Mouse (Mus musculus): ENCODE results near the gene Wipf3. TPM values are rescaled to one million over a fixed set of nuclear protein-coding genes. Genes with fewer than 3 reads are reported as not detected.

Wipf3 gene
- polyA plus RNA-seq, 1 experiment from 2014 or later, result 1.9 TPM

GRCm38 (mm10) chr6:54540252-54540887, 111.0 kb downstream of the Wipf3 start:
- Histone ChIP-seq H3K27ac (ENCODE audit: low read depth) (no peak overlapping the region), H3K4me1 (ENCODE audit: insufficient read depth) (no peaks in the 10 kb centered on the region), H3K27me3 (ENCODE audit: insufficient read depth, low read length) (no peaks in the 10 kb centered on the region), H3K4me2 (no peak overlapping the region), H3K9me3 (ENCODE audit: low read depth, low read length) (no peaks in the 10 kb centered on the region), H3K36me3 (ENCODE audit: insufficient read depth) (no peaks in the 10 kb centered on the region), H3K9ac (no peak overlapping the region), H3K4me3 (ENCODE audit: low read depth, low read length) (no peak overlapping the region)
- DNase-seq (no peak), ATAC-seq (ENCODE audit: insufficient read depth) (no peak)
- 71% methylated on average over 9 of the region's 9 CpGs for WGBS
- TF ChIP-seq CTCF (IDR thresholded peaks at IDR 0.05; ENCODE audit: low read depth), result no peak

GRCm38 (mm10) chr6:54542836-54543235, 113.4 kb downstream of the Wipf3 start:
- H3K36me3 ChIP-seq (ENCODE audit: insufficient read depth), result no peaks in the 10 kb centered on the region
- no peak overlapping the region for H3K4me2 ChIP-seq
- no peaks in the 10 kb centered on the region for H3K4me1 ChIP-seq (ENCODE audit: insufficient read depth)
- ATAC-seq (ENCODE audit: insufficient read depth), result no peak
- H3K9ac ChIP-seq, result no peak overlapping the region
- H3K27ac ChIP-seq (ENCODE audit: low read depth), result no peak overlapping the region
- no peak overlapping the region for H3K4me3 ChIP-seq (ENCODE audit: low read depth, low read length)
- whole genome bisulfite sequencing, result 73% methylated on average over 7 of the region's 7 CpGs
- TF ChIP-seq CTCF (IDR thresholded peaks at IDR 0.05; ENCODE audit: low read depth), result no peak
- H3K27me3 ChIP-seq (ENCODE audit: insufficient read depth, low read length), result no peaks in the 10 kb centered on the region
- H3K9me3 ChIP-seq (ENCODE audit: low read depth, low read length), result no peaks in the 10 kb centered on the region
- DNase-seq, result no peak

GRCm38 (mm10) chr6:54543646-54544045, 114.2 kb downstream of the Wipf3 start:
- no peaks in the 10 kb centered on the region for H3K36me3 ChIP-seq (ENCODE audit: insufficient read depth)
- H3K9me3 ChIP-seq (ENCODE audit: low read depth, low read length), result no peaks in the 10 kb centered on the region
- no peak for TF ChIP-seq CTCF (IDR thresholded peaks at IDR 0.05; ENCODE audit: low read depth)
- no peak overlapping the region for H3K4me2 ChIP-seq
- ATAC-seq (ENCODE audit: insufficient read depth) (no peak), DNase-seq (no peak)
- H3K4me3 ChIP-seq (ENCODE audit: low read depth, low read length), result no peak overlapping the region
- no peak overlapping the region for H3K9ac ChIP-seq
- no peaks in the 10 kb centered on the region for H3K27me3 ChIP-seq (ENCODE audit: insufficient read depth, low read length)
- H3K27ac ChIP-seq (ENCODE audit: low read depth), result no peak overlapping the region
- H3K4me1 ChIP-seq (ENCODE audit: insufficient read depth), result no peaks in the 10 kb centered on the region; the same call in 1 of the 2 replicates
- WGBS, result 72% methylated on average over 2 of the region's 2 CpGs

- no peak overlapping the region for H3K9ac ChIP-seq
- no peaks in the 10 kb centered on the region for H3K36me3 ChIP-seq (ENCODE audit: insufficient read depth)
- no peak for TF ChIP-seq CTCF (IDR thresholded peaks at IDR 0.05; ENCODE audit: low read depth)
- 43% methylated on average over 13 of the region's 13 CpGs for WGBS
- peaks cover 7% of the 10 kb centered on the region for H3K4me1 ChIP-seq (ENCODE audit: insufficient read depth)
- no peak overlapping the region for H3K4me3 ChIP-seq (ENCODE audit: low read depth, low read length)
- DNase-seq (peak; percentile 80), ATAC-seq (ENCODE audit: insufficient read depth) (peak; percentile 58; the same call in 1 of the 2 replicates)
- H3K27me3 ChIP-seq (ENCODE audit: insufficient read depth, low read length), result no peaks in the 10 kb centered on the region
- H3K4me2 ChIP-seq, result no peak overlapping the region
- no peak overlapping the region for H3K27ac ChIP-seq (ENCODE audit: low read depth)
- H3K9me3 ChIP-seq (ENCODE audit: low read depth, low read length), result no peaks in the 10 kb centered on the region
Measured at GRCm38 (mm10) chr6:54548314-54549019, 119.1 kb downstream of the Wipf3 start.

GRCm38 (mm10) chr6:54549311-54549710, 119.9 kb downstream of the Wipf3 start:
- H3K9ac ChIP-seq, result no peak overlapping the region
- WGBS, result 49% methylated on average over 4 of the region's 4 CpGs
- no peaks in the 10 kb centered on the region for H3K36me3 ChIP-seq (ENCODE audit: insufficient read depth)
- no peak overlapping the region for H3K27ac ChIP-seq (ENCODE audit: low read depth)
- no peak overlapping the region for H3K4me2 ChIP-seq
- H3K27me3 ChIP-seq (ENCODE audit: insufficient read depth, low read length), result no peaks in the 10 kb centered on the region
- ATAC-seq (ENCODE audit: insufficient read depth), result no peak
- H3K9me3 ChIP-seq (ENCODE audit: low read depth, low read length), result no peaks in the 10 kb centered on the region
- TF ChIP-seq CTCF (IDR thresholded peaks at IDR 0.05; ENCODE audit: low read depth), result no peak
- no peak overlapping the region for H3K4me3 ChIP-seq (ENCODE audit: low read depth, low read length)
- peaks cover 7% of the 10 kb centered on the region for H3K4me1 ChIP-seq (ENCODE audit: insufficient read depth)
- DNase-seq, result no peak

- TF ChIP-seq CTCF (IDR thresholded peaks at IDR 0.05; ENCODE audit: low read depth), result no peak
- Histone ChIP-seq H3K27ac (ENCODE audit: low read depth) (no peak overlapping the region), H3K4me1 (ENCODE audit: insufficient read depth) (peaks cover 10% of the 10 kb centered on the region), H3K4me3 (ENCODE audit: low read depth, low read length) (no peak overlapping the region), H3K9me3 (ENCODE audit: low read depth, low read length) (no peaks in the 10 kb centered on the region), H3K27me3 (ENCODE audit: insufficient read depth, low read length) (no peaks in the 10 kb centered on the region), H3K9ac (no peak overlapping the region), H3K4me2 (no peak overlapping the region), H3K36me3 (ENCODE audit: insufficient read depth) (no peaks in the 10 kb centered on the region)
- ATAC-seq (ENCODE audit: insufficient read depth) (no peak), DNase-seq (peak; percentile 54)
- WGBS, result 16% methylated on average over 6 of the region's 7 CpGs
Measured at GRCm38 (mm10) chr6:54550801-54551323, 121.5 kb downstream of the Wipf3 start.

- Histone ChIP-seq H3K27ac (ENCODE audit: low read depth) (no peak overlapping the region), H3K4me2 (no peak overlapping the region), H3K4me1 (ENCODE audit: insufficient read depth) (peaks cover 10% of the 10 kb centered on the region), H3K4me3 (ENCODE audit: low read depth, low read length) (no peak overlapping the region), H3K9ac (no peak overlapping the region), H3K27me3 (ENCODE audit: insufficient read depth, low read length) (no peaks in the 10 kb centered on the region), H3K9me3 (ENCODE audit: low read depth, low read length) (no peaks in the 10 kb centered on the region), H3K36me3 (ENCODE audit: insufficient read depth) (no peaks in the 10 kb centered on the region)
- 79% methylated on average over 9 of the region's 9 CpGs for WGBS
- TF ChIP-seq CTCF (IDR thresholded peaks at IDR 0.05; ENCODE audit: low read depth), result no peak
- ATAC-seq (ENCODE audit: insufficient read depth) (no peak), DNase-seq (no peak)
Measured at GRCm38 (mm10) chr6:54552721-54553413, 123.5 kb downstream of the Wipf3 start.

Other genes starting within 250 kb of the Wipf3 start
- 1.7 and 2.3 TPM in 2 replicates for gene Prr15, start 103.8 kb upstream of the Wipf3 start, polyA plus RNA-seq (2014; fragmentation: Nextera tagmentation; extraction: Ambion mirVana)
- 1.9 and 2.4 TPM in 2 replicates for gene Scrn1, start 136.9 kb downstream of the Wipf3 start, polyA plus RNA-seq (2014; fragmentation: Nextera tagmentation; extraction: Ambion mirVana)
- 11.8 and 12.5 TPM in 2 replicates for gene Plekha8, start 165.5 kb downstream of the Wipf3 start, polyA plus RNA-seq (2014; fragmentation: Nextera tagmentation; extraction: Ambion mirVana)
- gene Fkbp14, start 167.7 kb downstream of the Wipf3 start, polyA plus RNA-seq (2014; fragmentation: Nextera tagmentation; extraction: Ambion mirVana), result 21.5 and 28.1 TPM in 2 replicates